In genomic region chr11:117848271-117848984, GRCm38 (mm10) we compare ENCODE assay signal across 8 mouse cellular contexts. TPM values are rescaled to one million over a fixed set of nuclear protein-coding genes. Genes with fewer than 3 reads are reported as not detected.
DNase-seq lines count a peak whose midpoint lies in the region; ATAC-seq and TF ChIP-seq lines count a peak whose summit lies in the region.

No protein-coding gene starts in this region.

- DNase-seq in left cerebral cortex, adult 2 months (ENCODE audit: extremely low spot score in 1 of 2, low spot score in 2 of 2) = no peak
- no peak for DNase-seq in left cerebral cortex, postnatal 36 days (ENCODE audit: low spot score in 2 of 2)
- DNase-seq in T-cell, adult 2 months (ENCODE audit: low spot score) = peak; percentile 77
- no peak for DNase-seq in forebrain, postnatal 0 days
- peak; percentile 70 for DNase-seq in thymus, postnatal 14 days
- no peak for DNase-seq in cerebellum, postnatal 14 days

- TF ChIP-seq CTCF in left cerebral cortex, adult 2 months (IDR thresholded peaks at IDR 0.05) = no peak
- TF ChIP-seq CTCF in forebrain, postnatal 0 days (IDR thresholded peaks at IDR 0.05; ENCODE audit: low read depth) = no peak

- peak overlapping the region; percentile 95 for H3K9ac ChIP-seq in forebrain, postnatal 0 days
- peak overlapping the region; percentile 86 for H3K9ac ChIP-seq in limb, embryonic 13.5 days
- peak overlapping the region; percentile 93 for H3K9ac ChIP-seq in midbrain, embryonic 15.5 days

- ATAC-seq in forebrain, postnatal 0 days = peak; percentile 91
- peak; percentile 84 for ATAC-seq in limb, embryonic 13.5 days (ENCODE audit: low FRiP score, low read depth)
- ATAC-seq in midbrain, embryonic 15.5 days (replicated peaks) = peak; percentile 90

- WGBS in forebrain, postnatal 0 days = 7% methylated on average over 19 of the region's 19 CpGs
- WGBS in limb, embryonic 13.5 days = 7% methylated on average over 19 of the region's 19 CpGs
- 11% methylated on average over 19 of the region's 19 CpGs for WGBS in midbrain, embryonic 15.5 days

- H3K27ac ChIP-seq in left cerebral cortex, adult 2 months = peak overlapping the region; percentile 94
- H3K27ac ChIP-seq in forebrain, postnatal 0 days (ENCODE audit: low read depth, low read length) = peak overlapping the region; percentile 99
- H3K27ac ChIP-seq in limb, embryonic 13.5 days = peak overlapping the region; percentile 96
- H3K27ac ChIP-seq in midbrain, embryonic 15.5 days = peak overlapping the region; percentile 99

- peak overlapping the region; percentile 77 for H3K4me3 ChIP-seq in left cerebral cortex, adult 2 months
- peak overlapping the region; percentile 62 for H3K4me3 ChIP-seq in forebrain, postnatal 0 days (ENCODE audit: low read depth, low read length)
- H3K4me3 ChIP-seq in limb, embryonic 13.5 days = peak overlapping the region; percentile 70
- peak overlapping the region; percentile 72 for H3K4me3 ChIP-seq in midbrain, embryonic 15.5 days

- H3K4me2 ChIP-seq in forebrain, postnatal 0 days (ENCODE audit: low read depth) = peak overlapping the region; percentile 87
- H3K4me2 ChIP-seq in limb, embryonic 13.5 days (replicated peaks) = peak overlapping the region; percentile 85
- peak overlapping the region; percentile 85 for H3K4me2 ChIP-seq in midbrain, embryonic 15.5 days

- intact Hi-C loops in left cerebral cortex, adult 2 months (cut with DNase I) = no loop called here
- intact Hi-C loops in left cerebral cortex, postnatal 36 days (cut with DNase I) = no loop called here

- H3K36me3 ChIP-seq in forebrain, postnatal 0 days (ENCODE audit: insufficient read depth) = no peaks in the 10 kb centered on the region
- H3K36me3 ChIP-seq in limb, embryonic 13.5 days = peaks cover 22% of the 10 kb centered on the region
- no peaks in the 10 kb centered on the region for H3K36me3 ChIP-seq in midbrain, embryonic 15.5 days (replicated peaks)

- peaks cover 6% of the 10 kb centered on the region; the same call in 1 of the 2 replicates for H3K4me1 ChIP-seq in forebrain, postnatal 0 days (ENCODE audit: insufficient read depth)
- H3K4me1 ChIP-seq in limb, embryonic 13.5 days = peaks cover 28% of the 10 kb centered on the region
- peaks cover 23% of the 10 kb centered on the region for H3K4me1 ChIP-seq in midbrain, embryonic 15.5 days

- H3K9me3 ChIP-seq in forebrain, postnatal 0 days (ENCODE audit: low read length) = no peaks in the 10 kb centered on the region
- no peaks in the 10 kb centered on the region for H3K9me3 ChIP-seq in limb, embryonic 13.5 days
- no peaks in the 10 kb centered on the region for H3K9me3 ChIP-seq in midbrain, embryonic 15.5 days

- no peaks in the 10 kb centered on the region for H3K27me3 ChIP-seq in forebrain, postnatal 0 days (ENCODE audit: insufficient read depth, low read length)
- no peaks in the 10 kb centered on the region for H3K27me3 ChIP-seq in limb, embryonic 13.5 days
- no peaks in the 10 kb centered on the region for H3K27me3 ChIP-seq in midbrain, embryonic 15.5 days (replicated peaks)

RNA-seq across cellular contexts. Expression of gene Birc5, which starts 0.6 kb away (rescaled TPM):
- 1 to 10 TPM in 1 of 2 experiments, under 1 TPM in 1; 0.95 to 1.3 TPM for total RNA-seq in left cerebral cortex, adult 2 months (2021)
- total RNA-seq in left cerebral cortex, postnatal 36 days (2021) = 1 to 10 TPM in 1 of 2 experiments, under 1 TPM in 1; 0.66 to 1.5 TPM
- 5.7 and 6.2 TPM in 2 replicates for total RNA-seq in forebrain, postnatal 0 days (2014; rRNA removed)
- polyA plus RNA-seq in forebrain, postnatal 0 days (2015; fragmentation: Nextera tagmentation; extraction: Ambion mirVana) = 24.9 and 31.4 TPM in 2 replicates
- 307 and 322 TPM in 2 replicates for polyA plus RNA-seq in limb, embryonic 13.5 days (2015; fragmentation: Nextera tagmentation; extraction: Ambion mirVana)
- 29.4 and 32.8 TPM in 2 replicates for polyA plus RNA-seq in midbrain, embryonic 15.5 days (2015; fragmentation: Nextera tagmentation; extraction: Ambion mirVana)

RNA-seq across cellular contexts. Expression of gene Tmem235, which starts 12.1 kb away (rescaled TPM):
- under 1 TPM in 1 of 2 experiments, not detected in 1; 0.19 TPM for total RNA-seq in left cerebral cortex, adult 2 months (2021)
- not detected for total RNA-seq in left cerebral cortex, postnatal 36 days (2021)
- total RNA-seq in forebrain, postnatal 0 days (2014; rRNA removed) = not detected in 2 replicates
- polyA plus RNA-seq in forebrain, postnatal 0 days (2015; fragmentation: Nextera tagmentation; extraction: Ambion mirVana) = not detected in 2 replicates
- polyA plus RNA-seq in limb, embryonic 13.5 days (2015; fragmentation: Nextera tagmentation; extraction: Ambion mirVana) = not detected in 2 replicates
- not detected in 2 replicates for polyA plus RNA-seq in midbrain, embryonic 15.5 days (2015; fragmentation: Nextera tagmentation; extraction: Ambion mirVana)

RNA-seq across cellular contexts. Expression of gene Tk1, which starts 22.5 kb away (rescaled TPM):
- total RNA-seq in left cerebral cortex, adult 2 months (2021) = 1 to 10 TPM in 1 of 2 experiments, under 1 TPM in 1; 0.81 to 1.0 TPM
- total RNA-seq in left cerebral cortex, postnatal 36 days (2021) = 1 to 10 TPM in 1 of 2 experiments, under 1 TPM in 1; 0.39 to 1.3 TPM
- total RNA-seq in forebrain, postnatal 0 days (2014; rRNA removed) = 10.3 and 29.8 TPM in 2 replicates
- 11.1 and 12.2 TPM in 2 replicates for polyA plus RNA-seq in forebrain, postnatal 0 days (2015; fragmentation: Nextera tagmentation; extraction: Ambion mirVana)
- 133 and 137 TPM in 2 replicates for polyA plus RNA-seq in limb, embryonic 13.5 days (2015; fragmentation: Nextera tagmentation; extraction: Ambion mirVana)
- polyA plus RNA-seq in midbrain, embryonic 15.5 days (2015; fragmentation: Nextera tagmentation; extraction: Ambion mirVana) = 15.3 and 19.7 TPM in 2 replicates

RNA-seq across cellular contexts. Expression of gene Afmid, which starts 22.7 kb away (rescaled TPM):
- total RNA-seq in left cerebral cortex, adult 2 months (2021) = 1 to 10 TPM; 5.2 to 8.5 TPM
- total RNA-seq in left cerebral cortex, postnatal 36 days (2021) = 1 to 10 TPM; 5.4 to 7.2 TPM
- total RNA-seq in forebrain, postnatal 0 days (2014; rRNA removed) = 3.6 and 3.8 TPM in 2 replicates
- 7.4 and 8.8 TPM in 2 replicates for polyA plus RNA-seq in forebrain, postnatal 0 days (2015; fragmentation: Nextera tagmentation; extraction: Ambion mirVana)
- polyA plus RNA-seq in limb, embryonic 13.5 days (2015; fragmentation: Nextera tagmentation; extraction: Ambion mirVana) = 5.6 and 6.2 TPM in 2 replicates
- polyA plus RNA-seq in midbrain, embryonic 15.5 days (2015; fragmentation: Nextera tagmentation; extraction: Ambion mirVana) = 4.9 and 5.4 TPM in 2 replicates

RNA-seq across cellular contexts. Expression of gene Tha1, which starts 24.9 kb away (rescaled TPM):
- total RNA-seq in left cerebral cortex, adult 2 months (2021) = 1 to 10 TPM; 4.7 to 5.4 TPM
- total RNA-seq in left cerebral cortex, postnatal 36 days (2021) = 1 to 10 TPM; 3.4 to 7.2 TPM
- 5.9 and 8.2 TPM in 2 replicates for total RNA-seq in forebrain, postnatal 0 days (2014; rRNA removed)
- polyA plus RNA-seq in forebrain, postnatal 0 days (2015; fragmentation: Nextera tagmentation; extraction: Ambion mirVana) = 2.6 and 2.9 TPM in 2 replicates
- 3.4 and 3.6 TPM in 2 replicates for polyA plus RNA-seq in limb, embryonic 13.5 days (2015; fragmentation: Nextera tagmentation; extraction: Ambion mirVana)
- 5.3 and 5.6 TPM in 2 replicates for polyA plus RNA-seq in midbrain, embryonic 15.5 days (2015; fragmentation: Nextera tagmentation; extraction: Ambion mirVana)

Comparison
In these comparisons a context has a peak if more than half of its experiments do, and no peak if none do; other contexts are left out.
1. DNase-seq: peak in T-cell, adult 2 months (single experiment) and thymus, postnatal 14 days (single experiment); none in left cerebral cortex, adult 2 months (0 of 2), left cerebral cortex, postnatal 36 days (0 of 2), forebrain, postnatal 0 days (single experiment) and cerebellum, postnatal 14 days (0 of 2).
2. Peak in every context shown above with its lines, with median percentiles within 50 percentile points of each other: H3K27ac ChIP-seq, H3K4me3 ChIP-seq, ATAC-seq, H3K4me2 ChIP-seq and H3K9ac ChIP-seq.